Mouse (Mus musculus) c-Kit-positive CD71-negative TER-119-negative erythroid progenitor cells, embryonic 14.5 days (primary cell): ENCODE results near the gene Tspyl3.
"Not testable (repeated sequence)": the region's sequence is repeated elsewhere in the genome, so short reads cannot be mapped to it uniquely, and the experiment has no call there.

Experiments
- DNase-seq: peaks from one replicate; pipeline ENCODE4 v3.0.0-alpha.2; 2013; ENCODE audit warnings: low read depth

Gene Tspyl3

DNA sequence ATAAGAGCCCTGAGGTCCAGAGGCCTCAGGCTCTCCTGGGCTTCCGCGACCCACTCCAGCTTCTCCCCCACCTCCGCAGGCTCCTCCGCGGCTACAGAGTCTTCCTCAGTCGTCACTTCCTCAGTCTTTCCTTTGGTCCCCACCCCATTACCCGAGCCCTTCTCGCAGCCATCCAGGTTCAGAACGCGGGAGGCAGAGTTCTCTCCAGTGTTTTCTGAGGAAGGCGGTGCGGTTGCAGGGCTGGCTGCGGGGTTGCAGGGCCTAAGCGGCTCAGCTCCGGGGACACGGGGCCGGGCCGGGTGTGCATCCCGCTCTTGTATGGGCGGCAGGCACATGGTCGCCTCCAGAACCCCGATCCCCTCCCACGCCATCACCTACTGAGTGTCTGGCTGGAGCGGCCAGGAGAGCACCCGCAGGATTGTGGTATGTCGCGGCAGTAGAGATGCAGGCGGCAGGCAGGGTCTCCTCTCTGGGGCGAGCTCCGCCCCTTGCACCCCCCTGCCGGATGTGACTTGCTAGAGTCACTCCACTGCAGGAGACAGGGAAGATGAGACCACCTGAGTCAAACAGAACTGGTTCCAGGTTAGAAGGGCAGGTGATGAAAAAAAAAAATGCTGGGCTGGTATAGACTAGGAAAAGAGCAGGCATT is at the start of gene Tspyl3:
Gene Tspyl3 (minus strand): TSS at position 496 of the 649 bp plus-strand sequence.
- DNase-seq: no peak

DNA sequence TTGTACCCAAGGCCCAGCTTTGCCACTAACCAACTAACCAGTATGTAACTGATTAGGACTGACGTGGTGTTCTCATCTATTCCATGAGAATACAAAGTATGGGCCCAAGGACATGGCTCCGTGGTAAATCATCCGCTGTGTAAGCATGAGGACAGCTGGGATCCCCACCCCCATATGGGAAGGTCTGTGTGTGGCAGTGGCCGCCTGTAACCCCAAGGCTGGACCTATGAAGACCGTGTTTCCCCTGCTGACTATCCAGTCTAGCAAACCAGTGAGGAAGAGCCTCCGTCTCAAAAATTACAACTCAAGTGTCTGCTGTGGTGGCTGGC is 49.6 kb upstream of the Tspyl3 start:
- DNase-seq: no peak

DNA sequence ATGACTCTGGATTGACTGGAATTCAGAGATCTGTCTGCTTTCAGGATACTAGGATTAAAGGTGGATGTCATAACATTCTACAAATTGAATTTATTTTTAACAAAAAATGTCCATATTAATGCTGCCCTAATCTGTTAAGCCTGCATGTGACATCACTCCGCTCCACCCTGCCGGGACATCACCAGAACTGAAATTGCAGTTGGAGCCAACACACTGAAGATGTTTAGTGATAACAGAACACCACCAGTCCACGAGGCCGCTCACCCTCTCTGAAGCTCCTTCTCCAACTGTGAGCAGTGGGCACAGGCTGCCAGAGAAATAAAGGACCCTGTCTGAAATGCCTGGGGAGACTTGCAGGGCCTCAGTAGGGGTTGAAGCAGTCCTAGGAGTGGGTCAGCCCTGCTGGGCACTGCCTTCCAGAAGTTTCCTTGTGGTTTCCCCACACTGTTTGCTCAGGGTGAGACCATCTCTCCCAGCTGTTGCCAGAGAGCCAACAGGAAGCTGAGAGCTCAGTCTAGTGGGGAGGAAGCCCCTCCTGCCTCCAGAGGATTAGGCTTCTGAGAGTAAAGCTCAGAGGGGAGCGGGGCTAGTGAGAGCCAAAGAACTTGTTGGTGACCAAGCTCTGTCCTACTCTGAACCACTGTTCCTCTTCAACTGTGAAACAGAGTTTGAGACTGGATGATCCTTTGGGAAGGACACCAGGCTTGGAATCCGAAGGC is 49.1 kb upstream of the Tspyl3 start:
- not testable (repeated sequence) for DNase-seq

DNA sequence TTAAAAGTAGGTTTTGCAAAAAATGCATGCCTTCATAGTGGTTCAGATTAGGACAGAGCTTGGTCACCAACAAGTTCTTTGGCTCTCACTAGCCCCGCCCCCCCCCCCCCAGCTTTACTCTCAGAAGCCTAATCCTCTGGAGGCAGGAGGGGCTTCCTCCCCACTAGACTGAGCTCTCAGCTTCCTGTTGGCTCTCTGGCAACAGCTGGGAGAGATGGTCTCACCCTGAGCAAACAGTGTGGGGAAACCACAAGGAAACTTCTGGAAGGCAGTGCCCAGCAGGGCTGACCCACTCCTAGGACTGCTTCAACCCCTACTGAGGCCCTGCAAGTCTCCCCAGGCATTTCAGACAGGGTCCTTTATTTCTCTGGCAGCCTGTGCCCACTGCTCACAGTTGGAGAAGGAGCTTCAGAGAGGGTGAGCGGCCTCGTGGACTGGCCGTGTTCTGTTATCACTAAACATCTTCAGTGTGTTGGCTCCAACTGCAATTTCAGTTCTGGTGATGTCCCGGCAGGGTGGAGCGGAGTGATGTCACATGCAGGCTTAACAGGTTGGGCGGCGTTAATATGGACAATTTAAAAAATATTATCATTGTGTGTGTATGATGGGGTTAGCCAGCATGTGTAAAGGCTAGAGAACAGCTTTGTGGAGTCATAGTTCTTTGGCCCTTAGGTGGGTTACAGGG is 45.1 kb upstream of the Tspyl3 start:
- not testable (repeated sequence) for DNase-seq

DNA sequence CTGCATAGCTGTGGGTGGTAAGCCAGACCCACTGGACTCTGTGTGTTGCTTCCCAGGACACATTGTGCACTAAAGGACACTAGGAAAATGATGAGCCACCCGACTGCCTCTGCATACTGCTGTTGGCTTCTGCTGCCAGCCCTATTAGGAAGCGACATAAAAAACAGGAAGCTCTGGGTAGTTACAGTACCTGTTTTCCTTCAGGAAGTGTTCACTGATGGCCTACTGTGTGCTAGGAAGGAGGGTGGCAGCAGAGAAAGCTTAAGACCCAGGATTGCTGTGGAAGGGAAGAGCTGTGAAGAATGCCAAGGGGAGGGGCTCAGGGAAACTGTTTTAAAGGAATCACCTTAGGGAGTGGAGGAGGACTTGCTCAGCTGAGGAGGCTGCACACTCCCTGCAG is 42.1 kb upstream of the Tspyl3 start:
- DNase-seq: no peak

DNA sequence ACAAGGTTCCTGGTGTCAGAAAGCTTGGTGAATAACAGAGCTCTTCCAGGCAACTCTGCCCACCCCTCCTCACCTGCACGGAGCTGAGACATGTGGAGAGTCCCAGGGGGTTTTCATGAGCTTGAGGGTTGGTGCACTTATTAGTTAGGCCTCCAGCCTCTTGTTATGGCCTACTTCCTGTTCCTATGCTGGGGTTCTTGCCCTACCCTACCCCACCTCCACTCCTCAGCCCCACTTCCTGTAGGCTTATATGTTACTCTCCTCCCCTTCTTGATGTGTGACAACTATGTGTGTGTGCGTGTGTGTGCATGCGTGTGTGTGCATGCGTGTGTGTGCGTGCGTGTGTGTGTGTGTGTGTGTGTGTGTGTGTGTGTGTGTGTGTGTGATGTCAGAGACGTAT is 37.8 kb upstream of the Tspyl3 start:
- DNase-seq: no peak

DNA sequence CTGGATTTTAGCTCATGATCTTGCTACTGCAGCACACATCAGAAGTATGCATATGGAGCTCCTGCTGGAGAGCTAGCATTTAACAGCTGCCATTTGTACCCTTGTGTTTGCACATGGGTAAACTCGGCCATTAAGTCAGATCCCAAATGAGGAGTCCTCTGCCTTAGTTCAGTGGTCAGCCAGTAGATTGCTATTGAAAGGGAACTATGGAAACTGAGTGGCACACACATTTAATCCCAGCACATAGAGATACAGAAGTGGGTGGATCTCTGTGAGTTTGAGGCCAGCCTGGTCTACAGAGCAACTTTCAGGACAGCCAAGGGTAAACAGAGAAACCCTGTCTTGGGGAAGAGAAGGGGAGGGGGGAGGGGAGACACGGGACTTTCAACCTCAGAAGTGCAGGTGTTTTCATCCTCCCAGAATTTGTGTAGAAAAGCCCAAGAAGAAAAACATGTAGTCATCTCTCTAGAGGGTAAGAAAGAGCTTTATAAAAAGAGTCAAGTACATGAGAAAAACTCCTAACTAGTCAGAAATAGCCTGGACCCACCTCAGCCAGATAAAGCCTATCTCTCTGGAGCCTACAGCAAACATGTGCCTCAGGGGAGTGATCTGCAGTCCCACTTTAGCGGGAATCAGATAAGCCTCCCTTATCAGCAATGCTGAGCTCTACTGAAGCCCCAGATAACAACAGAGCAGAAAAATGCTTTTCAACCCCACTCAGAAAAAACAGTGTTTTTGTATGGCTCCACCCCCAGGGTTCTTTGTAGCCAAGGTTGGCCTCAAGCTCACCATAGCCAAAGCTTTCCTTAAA is 34.8 kb upstream of the Tspyl3 start:
- DNase-seq: no peak

DNA sequence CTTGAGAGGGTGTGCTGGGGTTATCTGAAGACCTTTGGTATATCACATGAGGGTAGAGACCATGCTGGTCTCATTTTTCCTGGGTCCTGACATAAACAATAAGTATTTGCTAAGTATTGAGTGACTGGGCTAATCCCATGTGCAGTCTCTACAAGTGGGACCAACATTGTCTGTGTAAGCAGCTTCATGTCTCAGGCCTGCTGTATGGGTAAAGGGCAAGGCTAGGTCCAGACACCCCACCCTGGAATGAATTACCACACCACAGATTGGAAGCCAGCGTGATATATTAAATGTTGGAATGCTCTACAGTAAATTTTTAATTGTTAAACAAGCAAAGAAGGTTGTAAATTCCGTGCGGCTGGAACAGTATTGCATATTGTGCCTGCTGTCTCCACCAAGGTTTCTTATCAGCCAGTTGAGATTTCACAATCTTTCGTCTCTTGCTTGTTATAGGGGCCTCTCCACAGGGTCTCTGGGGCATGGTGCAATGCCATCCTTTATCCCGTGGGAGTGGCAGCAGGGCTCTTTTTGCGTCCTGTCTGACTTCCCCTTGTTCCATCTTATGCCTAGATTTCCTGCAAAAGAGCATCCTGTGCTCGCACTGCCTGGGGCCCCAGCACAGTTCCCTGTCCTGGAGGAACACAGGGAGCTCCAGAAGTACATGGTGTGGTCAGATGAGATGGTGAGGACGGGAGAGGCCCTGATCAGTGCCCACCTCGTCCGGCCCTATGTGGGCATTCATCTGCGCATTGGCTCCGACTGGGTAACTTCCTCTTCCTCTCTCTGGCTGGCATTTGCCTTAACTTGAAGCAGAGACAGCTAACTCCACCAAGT is 34.0 kb upstream of the Tspyl3 start:
- no peak for DNase-seq

DNA sequence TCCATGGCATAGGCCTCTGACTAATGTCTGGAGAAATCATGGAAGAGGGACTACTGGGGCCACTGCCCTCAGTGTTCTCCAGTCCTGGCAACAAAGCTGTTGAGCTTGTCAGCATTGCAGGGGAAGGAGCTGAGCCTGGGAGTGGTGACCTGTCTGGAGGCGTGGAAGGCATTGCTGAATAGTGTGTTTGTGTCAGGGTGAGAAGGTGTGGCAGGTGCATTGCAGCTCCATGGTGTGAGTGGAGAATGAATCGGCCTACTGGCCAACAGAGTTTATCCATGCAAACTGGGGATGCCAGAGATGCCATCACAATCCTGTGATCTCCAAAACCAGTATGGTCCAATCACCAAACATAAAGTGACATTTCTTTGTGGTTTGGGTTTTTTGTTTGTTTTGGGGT is 31.4 kb upstream of the Tspyl3 start:
- no peak for DNase-seq

DNA sequence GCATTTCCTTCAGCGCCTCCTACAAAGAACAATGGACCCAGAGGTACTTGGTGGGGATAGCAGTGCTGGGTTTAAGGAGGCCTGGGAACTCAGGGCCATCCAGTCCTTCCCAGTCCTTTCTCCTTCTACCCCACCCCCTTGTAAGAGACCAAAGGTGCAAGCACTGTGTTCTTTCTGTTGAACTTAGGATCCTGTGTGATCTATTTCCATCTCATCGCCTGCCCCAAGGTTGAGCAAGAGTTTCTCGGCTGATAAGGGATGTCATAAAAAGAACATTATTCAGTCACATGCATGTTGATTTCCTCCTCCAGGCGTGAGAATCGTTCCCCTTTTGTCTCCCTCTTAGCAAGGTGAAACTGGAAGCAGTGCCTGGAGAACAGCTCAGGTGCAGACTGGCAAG is 24.5 kb upstream of the Tspyl3 start:
- no peak for DNase-seq

DNA sequence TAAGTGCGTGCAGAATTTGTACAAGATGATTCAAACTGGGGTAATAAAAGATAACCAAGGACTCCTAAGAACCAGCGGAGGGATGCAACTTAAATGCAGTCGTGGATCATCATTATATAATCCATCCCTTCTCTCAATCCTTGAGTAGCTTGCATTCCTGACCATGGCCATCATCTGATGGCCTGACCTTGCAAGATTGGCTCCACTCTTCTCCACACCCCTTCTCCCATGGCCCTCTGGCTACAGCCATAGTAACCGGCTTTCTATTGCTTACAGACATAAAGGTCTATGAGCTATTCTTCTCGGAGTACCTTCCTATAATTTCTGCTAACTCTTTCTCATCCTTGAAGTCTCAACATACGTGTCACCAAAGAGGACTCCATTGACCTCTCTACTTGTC is 16.9 kb upstream of the Tspyl3 start:
- DNase-seq: no peak

DNA sequence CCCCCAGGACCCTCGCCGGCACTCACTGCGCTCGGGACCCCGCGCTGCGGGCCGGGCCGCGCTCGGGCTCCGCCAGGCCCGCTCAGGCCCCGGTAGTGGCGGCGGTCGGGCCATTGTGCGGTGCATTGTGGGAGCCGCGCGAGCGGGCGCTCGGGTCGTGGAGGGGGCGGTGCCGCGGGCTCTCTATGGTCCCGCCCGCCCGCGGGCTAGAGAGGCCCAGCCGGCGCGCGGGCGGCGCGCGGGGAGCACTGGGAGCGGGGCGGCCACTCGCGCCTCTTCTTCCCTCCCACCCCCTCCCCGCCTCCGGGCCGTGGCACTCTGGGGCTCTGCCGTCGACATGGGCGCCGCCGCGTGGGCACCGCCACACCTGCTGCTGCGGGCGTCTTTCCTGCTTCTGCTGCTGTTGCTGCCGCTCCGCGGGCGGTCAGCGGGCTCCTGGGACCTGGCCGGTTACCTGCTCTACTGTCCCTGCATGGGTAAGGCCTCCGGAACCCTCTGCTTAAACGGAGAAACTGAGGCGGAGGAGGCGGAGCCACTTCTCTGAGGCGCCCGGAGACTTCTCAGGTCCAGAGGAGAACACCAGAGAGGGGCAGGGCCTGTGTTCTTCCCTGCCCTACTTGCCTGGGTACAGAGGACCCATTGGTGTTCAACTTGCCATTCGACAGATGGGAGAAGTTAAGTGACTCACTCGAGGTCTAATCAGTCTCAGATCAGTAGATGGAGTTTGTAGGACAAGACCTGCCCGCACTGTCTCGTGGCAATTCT is 16.2 kb upstream of the Tspyl3 start, which contains the start of the genes Plagl2 and Pofut1:
Gene Plagl2 (minus strand): TSS at position 177 of the 765 bp plus-strand sequence.
Gene Pofut1 (plus strand): TSS at position 284 of the 765 bp plus-strand sequence.
- peak; percentile 77 for DNase-seq

DNA sequence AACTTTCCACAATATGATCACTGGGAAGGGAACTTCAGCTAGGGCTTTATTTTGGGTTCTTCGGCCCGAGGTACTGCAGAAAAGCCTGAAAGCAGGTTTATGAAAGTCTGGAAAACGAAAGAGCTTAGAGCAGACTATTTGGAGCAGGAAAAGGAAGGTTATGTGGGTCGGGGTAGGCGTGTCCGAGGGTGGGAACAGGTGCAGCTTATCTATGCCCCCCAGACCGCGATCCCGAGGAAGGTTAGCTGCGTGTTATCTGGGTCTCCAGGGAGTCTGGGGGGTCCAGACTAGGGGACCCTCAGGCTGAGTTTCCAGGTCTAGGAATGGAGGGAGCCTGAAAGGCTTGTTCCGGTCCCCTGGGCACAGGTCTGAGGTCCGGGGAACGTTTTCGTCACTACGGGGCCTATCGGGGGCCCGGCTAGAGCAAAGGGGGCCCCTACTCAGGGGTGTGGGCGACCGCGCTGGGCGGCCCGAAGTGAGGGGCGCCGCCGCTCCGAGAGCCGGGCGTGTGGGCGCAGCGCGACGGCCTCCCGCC is 15.5 kb upstream of the Tspyl3 start:
- DNase-seq: no peak

DNA sequence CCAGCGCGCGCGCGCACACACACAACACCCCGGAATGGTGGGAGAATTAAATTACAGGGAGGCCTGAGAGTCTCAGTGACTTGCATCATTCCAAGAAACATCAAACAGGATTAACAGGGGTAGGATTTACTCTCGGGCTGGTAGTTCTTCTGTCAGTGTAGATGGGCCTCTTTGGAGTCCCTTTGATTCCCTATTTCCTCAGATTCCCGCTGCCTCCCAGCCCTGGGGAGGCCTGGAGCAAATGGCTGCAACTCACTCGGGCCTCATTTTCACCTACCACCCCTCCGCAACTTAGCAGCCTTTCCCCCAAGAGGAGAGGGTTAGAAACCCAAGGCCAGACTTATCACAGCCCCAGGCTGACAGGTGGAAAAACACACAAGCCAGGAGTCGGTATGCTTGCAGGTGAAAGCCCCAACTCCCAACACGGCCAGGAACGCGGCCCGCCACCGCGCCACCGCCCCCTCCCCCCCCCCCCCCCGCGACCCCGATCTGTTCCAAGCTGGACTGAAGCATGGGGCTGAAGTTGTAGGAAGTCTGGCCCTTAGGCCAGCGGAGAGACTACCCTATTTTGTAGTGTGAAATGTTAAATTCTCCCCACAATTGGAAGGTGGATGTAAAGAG is 14.7 kb upstream of the Tspyl3 start:
- no peak for DNase-seq

DNA sequence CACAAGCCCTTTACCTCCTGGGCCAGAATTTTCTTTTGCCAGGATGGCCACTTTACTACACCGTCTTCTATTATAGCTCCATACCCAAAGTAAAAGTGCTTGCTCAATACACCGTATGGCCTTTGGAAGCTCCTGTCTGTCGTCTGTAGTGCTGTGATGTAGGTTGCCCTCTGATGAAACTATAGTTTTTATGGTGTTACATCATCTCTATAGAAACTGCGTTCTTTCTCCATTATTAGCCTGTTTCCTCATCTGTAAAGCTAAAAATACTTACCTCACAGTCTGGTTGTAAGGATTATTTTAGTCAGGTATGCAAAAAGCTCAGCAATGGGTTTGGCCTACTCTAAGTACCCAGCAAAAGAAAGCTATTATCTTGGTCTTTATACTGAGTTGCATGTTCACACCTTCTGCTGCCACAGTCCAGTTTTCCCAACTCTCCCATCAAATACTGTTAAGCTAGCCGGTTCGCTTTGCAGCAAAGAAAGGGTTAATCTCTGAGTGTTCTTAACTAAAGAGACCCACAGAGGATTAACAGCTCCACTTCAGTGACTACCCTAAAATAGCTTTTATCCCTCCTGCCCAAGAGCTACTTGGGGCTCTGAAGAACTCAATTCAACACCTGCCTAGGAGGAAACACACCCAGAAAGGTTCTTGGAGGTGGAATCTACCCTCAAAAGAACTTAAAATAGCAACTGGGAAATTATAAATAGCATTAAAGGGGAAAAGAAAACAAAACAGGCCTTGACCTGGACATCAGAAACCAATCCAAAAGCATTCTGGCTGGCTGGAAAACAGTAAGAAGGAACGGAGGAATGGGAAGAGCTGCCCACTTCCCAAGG is 14.0 kb upstream of the Tspyl3 start:
- DNase-seq: no peak

DNA sequence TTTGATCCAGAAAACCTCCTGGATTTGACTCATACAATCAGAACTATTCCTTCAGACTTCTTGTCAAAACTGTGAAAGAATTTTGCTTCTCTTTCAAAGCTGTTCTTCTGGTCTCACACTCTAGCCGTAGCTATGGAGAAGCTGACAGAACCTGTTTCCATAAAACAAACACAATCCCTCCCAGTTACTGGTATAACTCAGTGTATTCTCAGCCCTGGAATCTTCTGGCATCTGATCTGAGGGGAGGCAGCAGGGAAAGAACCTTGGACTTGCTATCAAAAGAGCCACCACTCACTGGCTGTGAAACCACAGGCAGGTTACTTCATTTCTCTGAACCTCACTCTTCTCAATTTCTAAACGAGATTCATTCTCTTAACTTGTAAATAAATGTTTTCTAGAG is 13.2 kb upstream of the Tspyl3 start:
- DNase-seq: no peak

DNA sequence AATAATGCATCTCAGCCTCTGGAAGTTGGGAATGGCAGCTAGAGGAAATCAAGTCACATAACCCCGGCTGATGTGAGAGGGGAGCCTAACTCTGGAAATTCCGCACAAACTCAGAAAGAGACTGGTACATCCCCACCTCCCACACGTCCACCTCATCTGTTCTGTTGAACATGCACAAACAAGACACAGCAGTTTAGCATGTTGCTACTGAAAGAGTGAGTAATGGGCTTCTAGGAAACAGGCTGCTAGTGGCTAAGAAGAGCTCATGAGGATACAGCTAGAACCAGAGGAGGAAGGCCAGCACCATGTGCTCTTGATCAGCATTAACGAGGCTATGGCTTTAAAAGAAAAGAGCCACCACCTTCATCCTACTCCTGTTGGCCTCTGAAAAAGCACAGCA is 12.7 kb upstream of the Tspyl3 start:
- DNase-seq: no peak

DNA sequence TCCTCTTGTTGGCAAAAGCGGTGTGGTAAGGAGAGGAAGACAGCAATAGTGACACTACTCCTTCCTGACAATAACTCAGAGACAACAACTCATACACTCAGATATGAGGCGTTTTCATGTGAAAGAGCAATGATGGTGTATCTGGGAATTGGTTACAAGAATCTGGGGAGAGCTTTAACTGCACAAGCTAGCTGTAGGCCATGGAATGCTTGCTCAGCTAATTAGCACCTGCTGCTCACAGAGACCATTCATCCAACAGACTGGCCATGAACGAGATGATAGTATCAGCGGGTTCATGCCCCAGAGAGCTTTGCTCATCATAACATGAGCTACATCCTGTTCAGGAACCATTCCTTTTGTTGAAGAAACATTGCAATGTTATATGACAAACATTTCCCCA is 12.0 kb upstream of the Tspyl3 start:
- DNase-seq: no peak

DNA sequence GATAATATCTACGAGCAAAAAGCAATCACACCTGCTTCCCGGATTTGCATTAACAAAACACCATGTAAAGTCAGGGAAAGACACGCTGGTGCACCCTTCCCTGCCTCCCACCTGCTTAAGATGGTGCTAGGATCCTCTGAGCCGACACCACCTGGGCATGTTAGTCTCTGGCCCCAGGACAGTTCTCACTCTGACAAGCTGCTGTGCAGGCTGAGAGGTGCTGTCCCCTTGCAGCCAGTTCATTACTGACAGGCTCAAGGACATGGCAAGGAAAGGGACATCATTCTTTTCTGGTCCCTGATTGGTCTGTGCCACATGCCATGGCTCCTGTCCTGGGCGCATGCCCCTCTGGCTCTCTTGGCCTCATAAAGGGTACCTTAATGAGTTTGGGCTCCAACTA is 3.3 kb upstream of the Tspyl3 start:
- no peak for DNase-seq
